ENCODE assay signal across 10 mouse cellular contexts in the genomic region with DNA sequence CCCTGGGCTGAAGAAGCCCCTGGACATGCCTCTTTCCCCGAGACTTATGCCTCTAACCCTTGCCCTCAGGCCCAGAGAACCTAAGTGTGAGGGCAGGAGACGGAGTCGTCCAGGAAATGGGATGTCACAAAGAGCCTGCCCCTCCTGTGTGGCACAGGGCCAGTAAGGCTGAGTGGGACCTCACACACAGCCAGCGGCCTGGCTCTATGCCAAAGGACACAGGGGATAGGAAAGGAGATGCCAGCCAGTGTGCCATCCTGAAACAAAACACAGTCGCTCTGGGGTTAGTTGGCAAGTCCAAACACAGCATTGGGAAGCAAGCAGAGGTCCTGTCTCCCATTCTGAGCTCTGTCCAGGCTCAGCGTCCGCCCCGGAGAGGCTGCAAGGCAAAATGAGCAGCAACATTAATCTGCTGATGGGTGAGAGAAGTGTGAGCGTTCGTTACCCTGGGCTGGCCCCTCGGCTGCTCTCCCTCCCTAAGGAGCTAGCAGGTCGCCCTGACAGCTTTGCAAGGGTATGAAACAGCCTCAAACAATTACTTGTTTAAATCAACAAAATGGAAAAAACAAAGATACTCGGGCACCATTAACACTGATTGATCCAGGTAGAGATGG.
DNase-seq lines count a peak whose midpoint lies in the region; ATAC-seq lines count a peak whose summit lies in the region.
"Had no signal": no experiment of that assay in that cellular context is flagged by ENCODE, and none has a peak within 500 bp of the region (broad histone marks: within the 10 kb centered on the region; RNA-seq: fewer than 3 reads in every experiment).

No protein-coding gene starts in this region.

- no peaks in the 10 kb centered on the region; the same call in 1 of the 2 replicates for H3K4me1 ChIP-seq in forebrain, embryonic 10.5 days
- H3K4me1 ChIP-seq in forebrain, embryonic 15.5 days = peaks cover 7% of the 10 kb centered on the region; the same call in 1 of the 2 replicates
- no peaks in the 10 kb centered on the region; the same call in 1 of the 2 replicates for H3K4me1 ChIP-seq in midbrain, embryonic 14.5 days (ENCODE audit: control insufficient read depth, insufficient read depth, low read length)
- no peaks in the 10 kb centered on the region for H3K4me1 ChIP-seq in midbrain, embryonic 10.5 days
- H3K4me1 ChIP-seq in hindbrain, embryonic 14.5 days (replicated peaks; ENCODE audit: control insufficient read depth, insufficient read depth, low read length) = peaks cover 5% of the 10 kb centered on the region; the same call in 1 of the 2 replicates
- H3K4me1 ChIP-seq: limb, embryonic 10.5 days; megakaryocyte, embryonic 14.5 days had no signal

- no peak overlapping the region for H3K4me2 ChIP-seq in forebrain, embryonic 15.5 days (replicated peaks)
- no peak overlapping the region for H3K4me2 ChIP-seq in midbrain, embryonic 14.5 days (ENCODE audit: low read length)
- no peak overlapping the region for H3K4me2 ChIP-seq in hindbrain, embryonic 14.5 days (replicated peaks)

- no peaks in the 10 kb centered on the region for H3K9me3 ChIP-seq in forebrain, embryonic 10.5 days
- H3K9me3 ChIP-seq in forebrain, embryonic 15.5 days = no peaks in the 10 kb centered on the region
- H3K9me3 ChIP-seq in midbrain, embryonic 14.5 days (ENCODE audit: control insufficient read depth, low read length) = no peaks in the 10 kb centered on the region
- H3K9me3 ChIP-seq in midbrain, embryonic 10.5 days (replicated peaks) = no peaks in the 10 kb centered on the region
- no peaks in the 10 kb centered on the region for H3K9me3 ChIP-seq in hindbrain, embryonic 14.5 days (ENCODE audit: control insufficient read depth, low read length)
- H3K9me3 ChIP-seq: limb, embryonic 10.5 days; megakaryocyte, embryonic 14.5 days had no signal

- DNase-seq in forebrain, embryonic 10.5 days (ENCODE audit: extremely low spot score, low spot score) = no peak
- DNase-seq in midbrain, embryonic 14.5 days = peak; percentile 58
- DNase-seq in midbrain, embryonic 10.5 days (ENCODE audit: low spot score) = no peak
- DNase-seq in hindbrain, embryonic 14.5 days (ENCODE audit: low spot score) = no peak
- DNase-seq in ovary, postnatal 14 days (ENCODE audit: low spot score) = peak; percentile 8
- DNase-seq in thymus, postnatal 10 days (ENCODE audit: low spot score in 2 of 2) = no peak

- H3K27ac ChIP-seq in forebrain, embryonic 10.5 days = 0 out of 2 replicates have a peak overlapping the region, but pooled peaks have one; percentile 8
- H3K27ac ChIP-seq in forebrain, embryonic 15.5 days (replicated peaks) = no peak overlapping the region
- no peak overlapping the region for H3K27ac ChIP-seq in midbrain, embryonic 14.5 days (replicated peaks; ENCODE audit: low read depth, low read length)
- H3K27ac ChIP-seq in midbrain, embryonic 10.5 days (replicated peaks) = no peak overlapping the region
- no peak overlapping the region for H3K27ac ChIP-seq in hindbrain, embryonic 14.5 days
- H3K27ac ChIP-seq: limb, embryonic 10.5 days had no signal

- no peak overlapping the region for H3K4me3 ChIP-seq in forebrain, embryonic 10.5 days
- H3K4me3 ChIP-seq in forebrain, embryonic 15.5 days = no peak overlapping the region
- H3K4me3 ChIP-seq in midbrain, embryonic 14.5 days (replicated peaks; ENCODE audit: low read depth, low read length) = no peak overlapping the region
- no peak overlapping the region for H3K4me3 ChIP-seq in midbrain, embryonic 10.5 days
- H3K4me3 ChIP-seq in hindbrain, embryonic 14.5 days (replicated peaks; ENCODE audit: low read length) = no peak overlapping the region
- H3K4me3 ChIP-seq: limb, embryonic 10.5 days; megakaryocyte, embryonic 14.5 days had no signal

- H3K36me3 ChIP-seq in forebrain, embryonic 10.5 days (replicated peaks) = no peaks in the 10 kb centered on the region
- H3K36me3 ChIP-seq in forebrain, embryonic 15.5 days = no peaks in the 10 kb centered on the region
- peaks cover 14% of the 10 kb centered on the region for H3K36me3 ChIP-seq in midbrain, embryonic 14.5 days (ENCODE audit: control insufficient read depth, insufficient read depth, low read length)
- H3K36me3 ChIP-seq in midbrain, embryonic 10.5 days = no peaks in the 10 kb centered on the region
- H3K36me3 ChIP-seq in hindbrain, embryonic 14.5 days (replicated peaks; ENCODE audit: control insufficient read depth, insufficient read depth) = peaks cover 19% of the 10 kb centered on the region
- H3K36me3 ChIP-seq: limb, embryonic 10.5 days had no signal

- ATAC-seq in forebrain, embryonic 15.5 days (replicated peaks) = no peak
- ATAC-seq in midbrain, embryonic 14.5 days (ENCODE audit: low FRiP score, low TSS enrichment) = no peak
- peak; percentile 39; the same call in 1 of the 2 replicates for ATAC-seq in hindbrain, embryonic 14.5 days (ENCODE audit: low FRiP score)
- no peak for ATAC-seq in monocyte, adult 5-6 weeks (replicated peaks; ENCODE audit: insufficient number of reproducible peaks, low FRiP score, low TSS enrichment, poor library complexity, severe bottlenecking)

- H3K9ac ChIP-seq in forebrain, embryonic 15.5 days (replicated peaks) = no peak overlapping the region
- no peak overlapping the region for H3K9ac ChIP-seq in midbrain, embryonic 14.5 days (replicated peaks; ENCODE audit: low read length)
- H3K9ac ChIP-seq in hindbrain, embryonic 14.5 days = no peak overlapping the region

- WGBS in forebrain, embryonic 10.5 days = 92% methylated on average over 13 of the region's 13 CpGs
- WGBS in forebrain, embryonic 15.5 days = 33% methylated on average over 13 of the region's 13 CpGs
- WGBS in midbrain, embryonic 14.5 days = 73% methylated on average over 13 of the region's 13 CpGs
- WGBS in midbrain, embryonic 10.5 days = 88% methylated on average over 13 of the region's 13 CpGs
- WGBS in hindbrain, embryonic 14.5 days = 55% methylated on average over 13 of the region's 13 CpGs

- no peaks in the 10 kb centered on the region for H3K27me3 ChIP-seq in forebrain, embryonic 10.5 days (ENCODE audit: poor library complexity, severe bottlenecking)
- H3K27me3 ChIP-seq in forebrain, embryonic 15.5 days = no peaks in the 10 kb centered on the region
- no peaks in the 10 kb centered on the region for H3K27me3 ChIP-seq in midbrain, embryonic 14.5 days (ENCODE audit: control insufficient read depth, insufficient read depth, low read length)
- no peaks in the 10 kb centered on the region for H3K27me3 ChIP-seq in midbrain, embryonic 10.5 days (ENCODE audit: low read depth, poor library complexity, severe bottlenecking)
- H3K27me3 ChIP-seq in hindbrain, embryonic 14.5 days (ENCODE audit: control insufficient read depth, insufficient read depth, low read length) = no peaks in the 10 kb centered on the region
- H3K27me3 ChIP-seq: megakaryocyte, embryonic 14.5 days had no signal

Comparison
In these comparisons a context has a peak if more than half of its experiments do, and no peak if none do; other contexts are left out.
1. DNase-seq: peak in midbrain, embryonic 14.5 days (single experiment) and ovary, postnatal 14 days (single experiment); none in forebrain, embryonic 10.5 days (single experiment), midbrain, embryonic 10.5 days (single experiment), hindbrain, embryonic 14.5 days (single experiment) and thymus, postnatal 10 days (0 of 2).